Mouse (Mus musculus) central nervous system, embryonic 14 days (tissue): ENCODE results near the gene Olfr136. TPM values are rescaled to one million over a fixed set of nuclear protein-coding genes. Genes with fewer than 3 reads are reported as not detected.

ENCODE experiments used
- polyA plus RNA-seq: library from polyadenylated mRNA; depleted of rRNA; stranded (reverse); fragments of >200 nt; gene quantifications from 2 replicates; pipeline ENCODE4 v1.2.3, GENCODE M21; 2012; rRNA removed

Gene Olfr136
- polyA plus RNA-seq = not detected in 2 replicates

DNA sequence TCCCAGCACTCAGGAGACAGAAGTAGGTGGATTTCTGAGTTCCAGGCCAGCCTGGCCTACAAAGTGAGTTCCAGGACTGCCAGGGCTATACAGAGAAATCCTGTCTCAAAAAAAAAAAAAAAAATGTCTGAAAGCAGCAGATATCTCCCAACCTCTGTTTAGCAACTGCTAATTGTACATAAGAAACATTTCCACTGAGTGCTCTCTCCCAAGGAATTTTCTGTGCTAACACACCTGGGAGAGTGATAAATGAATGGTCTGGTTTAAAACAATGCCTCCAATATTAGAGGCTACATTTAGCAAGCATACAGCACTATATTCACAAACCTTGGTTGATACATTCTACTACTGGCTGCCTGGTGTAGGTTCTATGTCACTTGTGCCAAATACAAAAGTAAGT is at the start of gene Olfr136:
TSS of gene Olfr136 (plus strand) at position 301 of the 400 bp plus-strand sequence.

DNA sequence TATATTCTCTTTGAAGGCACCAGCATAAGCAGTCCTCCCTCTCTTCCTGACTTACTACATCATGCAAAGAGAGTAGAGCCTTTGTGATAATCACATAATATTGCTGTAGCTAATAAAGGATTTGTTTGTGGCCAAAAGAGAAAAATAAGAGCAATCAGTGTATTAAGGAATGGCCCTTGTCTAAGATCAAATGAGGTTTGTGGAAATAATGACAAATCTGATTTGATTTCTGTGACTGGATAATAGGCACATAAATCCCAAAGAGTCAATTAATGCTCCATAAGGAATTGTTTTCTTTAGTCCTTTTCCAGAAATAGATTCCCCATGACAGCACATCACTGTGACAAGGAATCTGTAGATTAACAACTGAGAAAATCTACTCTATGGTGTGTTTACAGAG is 22.2 kb upstream of the Olfr136 start, which contains the start of gene Olfr137:
TSS of gene Olfr137 (minus strand) at position 101 of the 400 bp plus-strand sequence.

Other genes with a start within 250 kb of the Olfr136 start
- not detected in 2 replicates for gene Olfr131, start 241.1 kb upstream of the Olfr136 start, polyA plus RNA-seq
- gene Olfr132, start 195.3 kb upstream of the Olfr136 start, polyA plus RNA-seq = not detected in 2 replicates
- not detected in 2 replicates for gene Olfr133, start 184.6 kb upstream of the Olfr136 start, polyA plus RNA-seq
- gene Olfr134, start 158.4 kb upstream of the Olfr136 start, polyA plus RNA-seq = not detected in 2 replicates
- not detected in 2 replicates for gene Olfr135, start 125.5 kb upstream of the Olfr136 start, polyA plus RNA-seq
- gene Olfr138, start 68.8 kb upstream of the Olfr136 start, polyA plus RNA-seq = not detected in 2 replicates
- not detected in 2 replicates for gene Olfr137, start 22.3 kb upstream of the Olfr136 start, polyA plus RNA-seq
- not detected in 2 replicates for gene Esp36, start 90.4 kb downstream of the Olfr136 start, polyA plus RNA-seq
- gene Esp34, start 224.4 kb downstream of the Olfr136 start, polyA plus RNA-seq = not detected in 2 replicates